Comparison of ENCODE assay signal across 30 mouse cellular contexts in the genomic region with DNA sequence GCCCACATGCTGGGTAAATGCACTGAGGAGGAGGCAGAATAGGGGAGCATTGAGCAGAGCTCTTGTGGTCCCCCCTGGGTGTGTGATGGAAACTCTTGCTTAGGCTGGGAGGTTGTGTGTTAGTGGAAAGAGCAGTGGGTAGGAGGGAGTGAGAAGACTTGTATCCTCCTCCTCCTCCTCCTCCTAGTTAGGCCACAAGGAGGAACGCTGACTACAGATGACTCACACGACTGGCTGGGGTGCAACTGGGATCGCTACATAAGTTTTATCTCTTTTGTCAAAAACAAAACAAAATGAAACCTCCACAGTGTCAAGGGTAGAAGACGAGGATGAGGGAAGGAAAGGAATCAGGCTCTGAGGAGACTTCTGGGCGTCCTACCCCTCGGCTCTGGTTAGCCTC. TPM values are rescaled to one million over a fixed set of nuclear protein-coding genes. Genes with fewer than 3 reads are reported as not detected.
DNase-seq lines count a peak whose midpoint lies in the region; ATAC-seq lines count a peak whose summit lies in the region.
"Had no signal": no experiment of that assay in that cellular context is flagged by ENCODE, and none has a peak within 500 bp of the region (broad histone marks: within the 10 kb centered on the region; RNA-seq: fewer than 3 reads in every experiment).

No protein-coding gene starts in this region.

- peak; percentile 92 for ATAC-seq in frontal cortex, adult (ENCODE audit: low TSS enrichment)
- ATAC-seq in activated CD4-positive, CD25-positive, alpha-beta regulatory T cell, adult 4 months = peak; percentile 28
- peak; percentile 35 for ATAC-seq in inflammation-experienced regulatory T-cells, adult 6 months
- no peak for ATAC-seq in forebrain, embryonic 12.5 days (ENCODE audit: low FRiP score)
- ATAC-seq: forebrain, embryonic 14.5 days; forebrain, postnatal 0 days; intestine, embryonic 16.5 days had no signal

- H3K9me3 ChIP-seq in forebrain, embryonic 12.5 days = no peaks in the 10 kb centered on the region
- H3K9me3 ChIP-seq: forebrain, embryonic 10.5 days; heart, embryonic 10.5 days; hindbrain, embryonic 12.5 days; hindbrain, embryonic 15.5 days had no signal

- no peaks in the 10 kb centered on the region for H3K36me3 ChIP-seq in forebrain, embryonic 12.5 days (replicated peaks)
- H3K36me3 ChIP-seq: forebrain, embryonic 10.5 days; heart, embryonic 10.5 days; hindbrain, embryonic 12.5 days; hindbrain, embryonic 15.5 days had no signal

- no peak overlapping the region for H3K4me3 ChIP-seq in forebrain, embryonic 12.5 days (replicated peaks)
- H3K4me3 ChIP-seq: forebrain, embryonic 10.5 days; heart, embryonic 10.5 days; hindbrain, embryonic 12.5 days; hindbrain, embryonic 15.5 days had no signal

- no peaks in the 10 kb centered on the region for H3K4me1 ChIP-seq in forebrain, embryonic 12.5 days
- H3K4me1 ChIP-seq: forebrain, embryonic 10.5 days; hindbrain, embryonic 12.5 days; hindbrain, embryonic 15.5 days had no signal

- no peak overlapping the region for H3K4me2 ChIP-seq in forebrain, embryonic 12.5 days
- H3K4me2 ChIP-seq: hindbrain, embryonic 12.5 days; hindbrain, embryonic 15.5 days had no signal

- no peaks in the 10 kb centered on the region for H3K27me3 ChIP-seq in forebrain, embryonic 12.5 days
- H3K27me3 ChIP-seq: hindbrain, embryonic 12.5 days; hindbrain, embryonic 15.5 days had no signal

- DNase-seq in frontal cortex, postnatal 14 days (ENCODE audit: low spot score in 2 of 2) = no peak
- peak; percentile 13 for DNase-seq in 416B (ENCODE audit: low read depth)
- no peak for DNase-seq in embryo, embryonic 10 days (ENCODE audit: low spot score)
- DNase-seq in cerebellum, postnatal 10 days = no peak
- DNase-seq: adrenal gland, postnatal 10 days; adrenal gland, postnatal 36 days; B cell, adult 2 months; cerebellum, adult 11 months; cerebellum, adult 2 months; cerebellum, adult 9-11 months; cerebellum, postnatal 36 days; forebrain, postnatal 0 days; gastrocnemius, postnatal 10 days; heart, adult 11 months; kidney, adult 18-20 months had no signal

- WGBS in forebrain, embryonic 12.5 days = 90% methylated on average over 6 of the region's 6 CpGs

- no peak overlapping the region for H3K27ac ChIP-seq in forebrain, embryonic 12.5 days
- H3K27ac ChIP-seq: forebrain, embryonic 10.5 days; heart, embryonic 10.5 days; hindbrain, embryonic 12.5 days; hindbrain, embryonic 15.5 days had no signal

- no peak overlapping the region for H3K9ac ChIP-seq in forebrain, embryonic 12.5 days
- H3K9ac ChIP-seq: forebrain, postnatal 0 days; hindbrain, embryonic 12.5 days; hindbrain, embryonic 15.5 days had no signal

RNA-seq across cellular contexts. Expression of a gene that starts 2.2 kb away (rescaled TPM):
- polyA plus RNA-seq in activated CD4-positive, CD25-positive, alpha-beta regulatory T cell, adult 4 months (2017; shearing (Covaris generic)) = 1 to 10 TPM; 8.9 to 9.8 TPM
- 10 to 100 TPM; 12.8 to 71.7 (median 14.6) TPM for polyA plus RNA-seq in inflammation-experienced regulatory T-cells, adult 6 months (2017; shearing (Covaris generic))
- not detected in 2 replicates for polyA plus RNA-seq in forebrain, embryonic 12.5 days (2016; fragmentation: Nextera tagmentation; extraction: Ambion mirVana)
- polyA plus RNA-seq: cerebellum, adult 2 months; cortical plate, adult 2 months; embryonic facial prominence, embryonic 11.5 days; embryonic facial prominence, embryonic 14.5 days; forebrain, embryonic 10.5 days; forebrain, embryonic 14.5 days; forebrain, postnatal 0 days; heart, embryonic 10.5 days; heart, embryonic 14.5 days; heart, postnatal 0 days; hindbrain, embryonic 12.5 days; hindbrain, embryonic 15.5 days; intestine, embryonic 16.5 days had no signal
